Mouse (Mus musculus) olfactory bulb, adult 2 months (tissue): ENCODE measurements around the gene Cactin.

ENCODE experiments used
- CTCF ChIP-seq: fragments of 200-500 bp; IDR thresholded peaks from 2 replicates; pipeline ENCODE4 v1.5.1; 2012; ENCODE audit warnings: low read depth, mild to moderate bottlenecking, low read length, moderate library complexity; ENCODE audit not compliant: insufficient read depth
- POLR2A ChIP-seq: fragments of 200-500 bp; IDR thresholded peaks from 2 replicates; pipeline ENCODE4 v1.6.1; 2012; ENCODE audit warnings: mild to moderate bottlenecking, low read depth, low read length, moderate library complexity; ENCODE audit not compliant: insufficient read depth

DNA sequence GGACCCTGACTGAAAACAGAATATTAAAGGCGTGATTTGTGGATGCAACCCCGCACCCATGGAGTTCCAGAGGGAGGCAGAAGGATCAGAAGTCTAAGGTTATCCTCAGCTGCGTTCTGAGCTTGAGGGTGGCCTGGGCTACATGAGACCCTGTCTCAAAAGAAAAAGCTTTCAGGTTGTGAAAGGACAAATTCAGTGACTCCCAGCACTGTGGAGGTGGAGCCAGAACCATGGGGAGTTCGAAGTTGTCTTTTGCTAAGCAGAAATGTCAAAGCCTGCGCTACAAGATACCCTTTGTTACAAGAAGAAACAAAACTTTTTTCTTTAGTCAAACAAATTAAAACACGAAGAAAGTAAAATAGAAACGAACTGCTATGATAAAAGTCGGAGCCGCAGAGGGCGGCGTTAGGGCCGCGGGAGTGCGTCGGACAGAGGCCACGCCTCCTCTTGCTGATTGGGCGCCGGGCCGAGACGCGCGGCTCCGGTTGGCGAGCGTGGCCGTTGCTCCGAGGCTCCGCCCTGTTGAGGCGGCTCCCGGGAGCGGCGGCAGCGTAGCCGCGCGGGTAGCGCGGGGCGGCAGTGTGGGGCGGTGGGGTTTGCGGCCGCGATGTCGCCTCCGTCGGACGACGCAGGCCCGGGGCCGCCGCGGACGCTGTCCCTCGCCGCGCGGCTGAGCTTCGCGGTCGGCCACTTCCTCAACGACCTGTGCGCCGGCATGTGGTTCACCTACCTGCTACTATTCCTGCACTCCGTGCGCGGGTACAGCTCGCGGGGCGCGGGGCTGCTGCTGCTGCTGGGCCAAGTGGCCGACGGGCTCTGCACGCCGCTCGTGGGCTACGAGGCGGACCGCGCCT, 36.3 kb downstream of the Cactin start, which contains the start of gene Mfsd12:
- TF ChIP-seq CTCF (no peak), POLR2A (peak; percentile 73)
